Mouse (Mus musculus) heart, adult 8-10 months (tissue): ENCODE measurements around the gene Serpine2. TPM values are rescaled to one million over a fixed set of nuclear protein-coding genes. Genes with fewer than 3 reads are reported as not detected.
A peak's percentile ranks its signal among the peaks of the same experiment; 100 is the strongest.

ENCODE experiments used
- DNase-seq: peaks from one replicate; pipeline ENCODE4 v3.0.0; 2022; ENCODE audit warnings: low spot score
- total RNA-seq, 4 experiments: library from RNA; stranded (reverse); gene quantifications; 2 replicates each; pipeline ENCODE4 v1.2.4; 2022

Gene Serpine2
- total RNA-seq: 10 to 100 TPM; 16.6 to 24.1 (median 21.8) TPM

DNA sequence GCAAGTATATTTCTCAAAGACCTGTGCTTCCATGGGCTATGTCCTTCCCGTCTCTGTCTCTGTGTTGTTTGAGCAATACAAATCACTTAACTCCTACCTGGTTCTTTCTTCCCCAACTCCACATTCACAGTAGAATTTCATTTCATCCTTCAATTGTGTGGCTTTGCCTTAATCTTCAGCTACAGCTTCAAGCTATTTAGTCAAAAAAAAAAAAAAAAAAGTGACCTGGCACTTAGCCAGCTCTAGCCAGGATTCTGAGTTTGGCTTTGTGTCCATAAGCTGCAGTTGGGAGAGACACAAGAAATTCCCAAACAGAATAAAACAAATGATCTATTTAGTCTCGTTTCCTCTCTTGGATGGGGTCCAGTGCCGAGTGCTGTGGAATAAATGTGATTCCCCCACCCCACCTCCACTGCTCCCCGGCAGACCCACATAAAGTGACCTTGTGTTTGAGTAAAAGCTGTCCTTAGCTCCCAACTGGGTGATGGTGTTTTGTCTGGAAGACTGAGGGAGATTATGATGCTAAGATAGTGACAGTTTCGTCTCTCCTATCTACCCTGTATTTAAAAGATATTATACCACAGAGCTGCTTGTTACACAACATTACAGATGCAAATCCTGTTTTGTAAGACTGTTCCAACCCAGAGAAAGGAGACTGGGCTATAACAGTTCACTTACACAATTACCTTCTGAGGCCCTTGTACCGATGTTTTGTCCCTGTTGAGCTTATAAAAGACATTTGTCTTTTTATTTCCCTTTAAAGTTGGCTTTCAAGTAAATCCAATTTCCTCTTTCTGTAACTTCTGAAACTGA is at the start of gene Serpine2:
Gene Serpine2 (minus strand): TSS at position 51 of the 813 bp plus-strand sequence.
- no peak for DNase-seq

DNA sequence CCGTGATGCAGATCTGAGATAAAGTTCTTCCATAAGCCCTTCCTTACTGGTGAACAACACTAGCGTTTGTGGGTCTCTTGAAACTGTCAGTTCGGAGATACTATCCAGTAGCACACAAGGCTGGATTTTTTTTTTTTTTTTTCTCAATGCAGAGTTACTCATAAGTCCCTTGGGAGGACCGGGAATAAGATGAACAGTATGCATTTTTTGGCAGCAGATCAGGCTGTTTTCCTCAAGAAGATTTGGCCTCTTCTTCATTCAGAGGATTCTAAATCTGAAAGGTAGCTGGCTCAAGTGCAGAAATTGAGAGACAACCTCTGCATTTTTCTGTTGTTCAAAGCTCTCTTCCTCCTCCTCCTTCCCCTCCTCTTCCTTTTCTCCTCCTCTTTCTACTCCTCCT is 46.8 kb upstream of the Serpine2 start:
- no peak for DNase-seq

DNA sequence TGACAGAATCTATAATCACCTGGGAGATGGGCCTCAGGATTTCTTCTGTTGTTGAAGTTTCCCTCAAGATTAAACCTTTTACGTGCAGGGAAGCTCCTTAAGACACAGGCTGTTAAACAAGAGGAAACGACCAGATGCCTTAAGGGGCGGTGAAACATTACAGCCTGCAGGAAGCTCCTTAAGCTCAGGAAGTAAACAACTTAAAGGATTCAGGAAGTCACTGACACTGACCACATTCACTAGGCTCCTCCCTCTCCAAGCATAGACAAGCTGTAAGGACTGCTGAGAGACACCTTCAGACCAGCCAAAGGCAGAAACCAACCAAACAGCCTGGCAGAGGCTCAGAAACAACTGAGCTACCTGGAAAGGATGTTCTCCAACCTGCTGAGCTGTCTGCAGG is 44.3 kb upstream of the Serpine2 start:
- no peak for DNase-seq

GRCm38 (mm10) chr1:79902901-79903300 is 41.9 kb upstream of the Serpine2 start:
- DNase-seq: no peak

GRCm38 (mm10) chr1:79882648-79883047 is 21.7 kb upstream of the Serpine2 start:
- DNase-seq: no peak

DNA sequence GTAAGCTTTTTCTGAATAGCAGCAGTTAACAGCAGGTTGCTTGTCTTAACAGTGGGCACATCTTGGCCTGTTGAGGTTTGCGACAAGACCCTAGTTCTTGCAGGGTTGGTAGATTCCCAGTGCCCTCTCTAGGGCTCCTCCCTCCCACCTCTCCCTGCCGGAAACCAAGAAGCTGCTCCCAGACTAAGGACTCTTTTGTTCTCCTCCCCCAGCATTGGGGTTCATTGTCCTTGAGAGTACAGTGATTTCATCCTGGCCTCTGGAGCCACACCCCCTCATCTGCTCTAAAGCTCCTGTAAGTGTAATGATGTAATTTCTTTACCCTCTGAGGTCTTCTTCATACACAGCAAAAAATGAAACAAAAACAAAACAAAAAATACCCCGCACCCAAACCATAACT is 13.8 kb upstream of the Serpine2 start:
- no peak for DNase-seq

DNA sequence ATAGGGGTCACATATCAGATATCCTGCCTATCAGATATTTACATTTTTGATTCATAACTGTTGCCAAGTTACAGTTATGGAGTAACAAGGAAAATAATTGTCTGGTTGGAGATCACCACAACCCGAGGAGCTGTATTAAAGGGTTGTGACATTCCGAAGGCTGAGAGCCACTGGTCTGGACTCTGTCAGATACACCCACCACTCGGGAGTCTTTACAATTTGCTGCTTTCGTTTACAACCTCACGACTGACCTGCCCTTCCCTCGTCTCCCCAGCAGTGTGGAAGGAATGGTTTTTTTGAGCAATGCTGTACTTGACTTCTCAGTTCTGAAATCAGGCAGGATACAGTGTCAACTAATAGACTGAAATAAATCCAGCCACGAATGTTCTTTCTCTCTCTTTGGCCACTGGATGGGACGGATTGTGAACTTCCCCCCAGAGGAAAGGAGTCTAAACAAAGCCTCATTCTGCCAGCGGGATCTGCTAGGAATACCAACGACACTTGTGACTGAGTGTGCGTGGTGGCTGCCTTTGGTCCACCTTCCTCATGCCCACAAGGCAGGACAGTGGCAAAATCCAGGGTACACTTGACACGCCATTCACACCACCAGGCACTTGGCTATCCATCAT is 455 bp downstream of the Serpine2 start:
- DNase-seq: no peak

DNA sequence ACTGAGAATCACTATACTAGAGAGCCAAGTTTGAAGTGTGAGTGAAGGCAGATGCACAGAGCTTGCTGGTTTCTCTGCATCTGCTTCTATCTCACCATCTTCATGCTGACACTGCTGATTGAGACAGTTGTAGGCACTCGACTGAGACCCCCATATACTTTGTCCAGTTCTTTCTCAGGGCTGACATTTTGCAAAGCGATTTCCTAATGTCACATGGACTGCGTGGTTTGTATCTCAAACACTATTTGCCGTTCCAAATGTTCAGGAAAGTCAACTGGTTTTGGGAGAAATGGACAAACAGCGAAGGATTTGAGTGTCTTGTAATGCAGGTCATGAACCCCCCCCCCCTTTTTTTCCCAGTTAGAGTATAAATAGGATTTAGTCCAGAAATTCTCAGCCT is 1.0 kb downstream of the Serpine2 start:
- DNase-seq: no peak

- no peak for DNase-seq
These were observed 2.0 kb downstream of the Serpine2 start for GRCm38 (mm10) chr1:79859026-79859425.

DNA sequence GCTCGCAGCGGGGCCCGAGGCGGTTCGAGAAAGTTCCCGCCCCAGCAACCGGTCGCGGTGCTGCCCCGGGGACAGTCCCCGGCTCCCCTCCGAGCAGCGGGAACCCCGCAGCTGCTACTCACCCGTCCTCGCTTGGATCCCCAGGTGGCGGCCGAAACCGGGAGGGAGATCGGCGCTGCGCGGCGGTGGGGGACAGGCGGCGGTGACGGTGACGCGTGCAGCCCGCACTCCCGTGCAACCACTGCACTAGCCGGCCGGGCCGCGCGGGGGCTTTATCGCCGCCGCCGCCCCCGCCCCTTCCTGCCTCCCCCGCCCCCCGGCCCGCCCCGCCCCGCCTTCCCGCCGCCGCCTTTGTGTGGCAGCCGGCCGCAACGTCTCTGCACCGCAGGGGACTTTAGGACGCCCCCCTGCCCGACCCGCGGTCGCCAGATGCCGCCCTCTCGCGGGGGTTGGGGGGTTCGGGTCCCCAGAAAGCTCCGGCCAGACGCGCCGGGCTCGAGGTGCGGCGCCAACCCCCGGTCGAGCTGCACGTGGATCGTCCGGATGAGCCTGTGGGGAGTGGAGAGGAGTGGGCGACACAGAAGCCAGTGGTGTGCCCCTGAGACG is 2.5 kb downstream of the Serpine2 start:
- no peak for DNase-seq

DNA sequence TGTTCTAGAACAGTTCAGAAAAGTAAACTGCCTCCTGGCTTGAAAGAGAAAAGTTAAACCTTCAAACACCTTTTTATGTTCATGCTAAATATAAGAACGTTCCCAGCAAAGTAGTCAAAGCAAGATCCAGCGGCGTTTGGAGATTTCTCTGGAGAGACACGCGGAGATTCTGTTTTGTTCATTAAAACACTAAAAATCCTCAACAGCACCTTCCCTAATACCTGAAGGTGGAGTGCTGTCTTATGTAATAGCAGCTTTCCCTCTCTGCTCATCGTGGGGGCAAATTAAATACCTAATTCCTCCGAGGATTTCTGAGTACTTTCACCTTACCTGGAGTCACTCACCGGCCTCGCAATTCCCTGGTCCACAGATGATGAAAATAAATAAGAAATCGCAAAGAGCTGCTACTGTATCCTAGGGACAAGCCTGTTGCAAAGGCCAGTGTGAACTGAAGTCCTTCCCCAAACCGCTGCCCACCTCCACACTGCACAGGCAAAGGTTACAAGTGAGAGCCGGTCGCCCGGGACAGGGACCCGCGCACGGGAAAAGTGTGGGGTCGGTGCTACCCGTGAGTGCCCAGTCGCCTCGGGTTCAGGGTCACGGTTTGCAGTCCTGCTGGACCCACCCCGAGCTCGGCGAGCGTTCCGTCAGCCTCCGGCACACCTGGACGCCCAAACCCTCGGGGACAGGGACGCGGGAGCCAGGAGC is 3.1 kb downstream of the Serpine2 start:
- no peak for DNase-seq

DNA sequence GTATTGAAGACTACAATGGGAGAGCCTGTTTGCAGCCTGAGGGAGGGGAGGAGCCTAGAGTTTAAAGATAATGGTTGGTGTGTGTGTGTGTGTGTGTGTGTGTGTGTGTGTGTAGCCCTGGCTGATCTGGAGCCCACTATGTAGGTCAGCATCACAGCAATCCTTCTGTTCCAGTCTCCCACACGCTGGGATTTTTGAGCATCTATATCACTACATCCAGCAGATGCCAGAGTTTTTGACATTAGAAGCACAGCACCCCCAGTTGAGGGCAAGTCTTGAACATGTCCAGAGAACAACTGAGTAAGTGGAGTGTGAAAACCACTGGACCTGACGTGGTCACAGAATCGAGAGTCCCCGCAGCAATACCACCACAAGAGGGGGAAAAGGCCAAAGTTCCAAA is 4.2 kb downstream of the Serpine2 start:
- no peak for DNase-seq

- DNase-seq: no peak
These were observed 7.5 kb downstream of the Serpine2 start for GRCm38 (mm10) chr1:79853527-79853926.

DNA sequence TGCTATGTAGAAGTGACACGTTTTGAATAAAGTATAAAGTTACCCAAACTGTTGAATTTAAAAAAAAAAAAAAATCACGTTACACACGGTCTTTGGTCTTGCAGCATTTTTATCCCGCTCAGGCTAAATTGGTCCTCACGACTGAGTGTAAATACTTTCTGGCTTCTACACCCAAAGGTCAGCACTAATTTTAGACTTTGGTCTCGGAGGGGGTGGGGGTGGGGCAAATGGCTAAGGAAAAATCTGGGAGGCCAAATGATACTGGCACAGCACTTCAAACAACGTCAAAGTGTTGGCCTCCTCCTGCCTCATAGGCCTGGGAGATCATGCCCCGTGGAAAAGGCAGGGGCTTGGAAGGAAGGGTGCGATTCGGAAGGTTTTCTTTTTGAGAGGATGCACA is 10.6 kb downstream of the Serpine2 start:
- DNase-seq: no peak

- DNase-seq: no peak
These were observed 12.3 kb downstream of the Serpine2 start for GRCm38 (mm10) chr1:79848663-79849062.

DNA sequence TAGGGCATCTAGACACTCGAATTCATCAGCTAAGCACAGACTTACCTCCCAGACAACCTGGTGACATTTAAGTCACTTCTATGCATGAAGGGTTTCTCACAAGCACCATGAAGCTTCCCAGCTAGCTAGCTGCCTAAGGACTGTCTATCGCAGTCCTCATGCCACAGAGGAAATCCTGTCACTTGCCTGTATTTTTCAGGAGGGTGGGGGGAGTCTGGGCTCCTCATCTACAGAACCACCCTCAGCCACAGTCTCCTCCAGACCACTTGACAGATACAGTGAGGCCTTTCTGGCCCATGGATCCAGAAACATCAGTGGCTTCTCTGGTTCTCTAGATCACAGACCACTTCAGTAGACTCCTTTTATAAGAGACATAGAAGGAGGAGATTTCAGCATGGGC is 14.1 kb downstream of the Serpine2 start:
- no peak for DNase-seq

- DNase-seq: no peak
These were observed 28.1 kb downstream of the Serpine2 start for GRCm38 (mm10) chr1:79832719-79833404.

DNA sequence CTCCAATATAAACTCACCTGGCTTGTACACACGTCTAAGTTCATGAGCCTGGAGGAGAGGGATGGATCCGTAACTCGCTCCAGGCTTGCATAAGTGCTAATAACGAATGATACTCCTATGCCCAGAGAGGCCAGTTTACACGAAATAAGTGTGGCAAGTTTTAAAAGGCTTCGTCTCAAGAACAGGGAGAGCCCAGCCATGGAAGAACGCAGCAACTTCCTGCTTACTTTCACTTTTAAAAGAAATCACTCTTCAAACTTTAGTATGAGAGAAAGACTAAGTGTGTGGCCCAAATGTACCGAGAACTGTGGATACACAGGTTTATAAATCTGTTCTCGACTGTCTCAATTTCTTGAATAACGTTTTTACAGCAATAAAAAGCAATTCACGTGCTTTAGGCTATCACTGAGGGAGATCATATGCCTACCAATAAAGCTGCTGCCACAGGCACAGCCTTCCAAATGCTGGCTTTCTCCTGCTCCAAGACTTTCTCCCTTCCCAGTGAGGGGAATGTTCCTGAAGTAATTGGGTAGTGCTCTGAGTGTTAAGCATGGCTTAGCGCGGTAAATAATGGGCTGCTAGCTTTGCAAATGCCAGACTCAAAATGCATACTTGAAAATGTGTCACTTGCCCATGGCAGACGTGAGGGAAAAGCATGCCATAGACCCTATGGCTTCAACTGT is 36.9 kb downstream of the Serpine2 start:
- DNase-seq: peak; percentile 15

- peak; percentile 66 for DNase-seq
These were observed 38.0 kb downstream of the Serpine2 start for GRCm38 (mm10) chr1:79822806-79823525.

DNA sequence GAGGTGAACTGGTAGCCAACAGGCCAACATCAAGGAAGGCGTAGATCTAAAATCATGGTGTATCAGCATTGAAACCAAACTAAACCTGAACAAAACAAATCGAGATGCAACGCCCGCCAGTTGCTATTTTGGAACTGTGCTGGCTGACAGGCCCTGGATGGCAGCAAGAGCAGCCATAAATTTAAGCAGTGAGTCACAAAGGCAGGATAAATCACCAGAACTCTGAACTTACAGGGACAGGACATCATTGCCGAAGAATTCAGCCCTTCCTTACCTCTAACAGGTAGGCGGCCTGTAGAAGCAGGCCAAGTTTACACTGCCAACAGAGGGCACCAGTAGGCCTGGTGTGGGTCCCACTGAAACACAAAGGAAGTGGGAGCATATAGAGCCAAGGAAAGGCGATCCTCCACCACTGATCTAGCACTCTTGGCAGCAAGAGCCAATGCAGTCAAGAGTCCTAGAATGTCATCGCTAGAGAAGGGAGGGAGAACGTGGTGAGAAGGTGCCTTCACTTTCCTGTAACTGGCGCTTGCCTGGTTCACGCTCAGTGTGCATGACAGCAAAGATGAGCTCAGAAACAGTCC is 41.6 kb downstream of the Serpine2 start:
- DNase-seq: no peak
